Mouse (Mus musculus) kidney, adult 2 months (tissue): Measurements from ENCODE around the gene Dus2.

Experiments
- CTCF ChIP-seq: fragments of 200-500 bp; conservative IDR thresholded peaks from 2 replicates; pipeline ENCODE4 v1.5.1; 2011; ENCODE audit warnings: low read depth, mild to moderate bottlenecking, control low read depth, low read length, moderate library complexity, mixed read lengths; ENCODE audit not compliant: insufficient read depth, insufficient read length
- POLR2A ChIP-seq: fragments of 200-500 bp; IDR thresholded peaks from one replicate; pipeline ENCODE4 v1.6.1; 2011; ENCODE audit warnings: low read depth, low read length, control low read depth

GRCm38 (mm10) chr8:106077452-106078067 lies 86.4 kb downstream of the Dus2 start:
- TF ChIP-seq POLR2A (no peak), CTCF (no peak)
